Mouse (Mus musculus): ENCODE results near the gene Mnd1.
A peak's percentile ranks its signal among the peaks of the same experiment; 100 is the strongest.

GRCm38 (mm10) chr3:84039646-84040475 lies 115.7 kb downstream of the Mnd1 start, which contains the start of gene Tmem131l:
- TF ChIP-seq CTCF (IDR thresholded peaks at IDR 0.05; ENCODE audit: extremely low read depth, insufficient read depth, insufficient read length, insufficient replicate concordance): no peak
- TF ChIP-seq POLR2A (IDR thresholded peaks at IDR 0.05; ENCODE audit: low read depth, low read length): peak; percentile 92

Data from spleen, adult 2 months (tissue).